30 mouse cellular contexts compared by ENCODE assay signal in genomic region chr3:127469164-127469752, GRCm38 (mm10). TPM values are rescaled to one million over a fixed set of nuclear protein-coding genes. Genes with fewer than 3 reads are reported as not detected.
DNase-seq lines count a peak whose midpoint lies in the region; ATAC-seq lines count a peak whose summit lies in the region.
"Had no signal": no experiment of that assay in that cellular context is flagged by ENCODE, and none has a peak within 500 bp of the region (broad histone marks: within the 10 kb centered on the region; RNA-seq: fewer than 3 reads in every experiment).

No protein-coding gene starts in this region.

- H3K4me1 ChIP-seq in liver, embryonic 13.5 days (replicated peaks): peaks cover 32% of the 10 kb centered on the region
- H3K4me1 ChIP-seq: embryonic facial prominence, embryonic 12.5 days; forebrain, embryonic 15.5 days; hindbrain, embryonic 15.5 days; limb, embryonic 12.5 days; stomach, embryonic 15.5 days had no signal

- intact Hi-C loops in left cerebral cortex, postnatal 25 days (cut with DNase I): no loop called here

- peak overlapping the region; percentile 55; the same call in 1 of the 2 replicates for H3K27ac ChIP-seq in liver, embryonic 13.5 days
- H3K27ac ChIP-seq: embryonic facial prominence, embryonic 12.5 days; forebrain, embryonic 10.5 days; forebrain, embryonic 15.5 days; hindbrain, embryonic 10.5 days; hindbrain, embryonic 15.5 days; limb, embryonic 12.5 days; stomach, embryonic 15.5 days had no signal

- H3K9ac ChIP-seq in liver, embryonic 13.5 days: no peak overlapping the region
- H3K9ac ChIP-seq: embryonic facial prominence, embryonic 12.5 days; forebrain, embryonic 15.5 days; hindbrain, embryonic 15.5 days; limb, embryonic 12.5 days; stomach, embryonic 15.5 days had no signal

- WGBS in liver, embryonic 13.5 days (ENCODE audit: insufficient replicate concordance): 36% methylated on average over 4 of the region's 4 CpGs

- H3K27me3 ChIP-seq in liver, embryonic 13.5 days: no peaks in the 10 kb centered on the region
- H3K27me3 ChIP-seq: CH12.LX; embryonic facial prominence, embryonic 12.5 days; forebrain, embryonic 15.5 days; hindbrain, embryonic 15.5 days; limb, embryonic 12.5 days; stomach, embryonic 15.5 days had no signal

- no peak for DNase-seq in frontal cortex, postnatal 10 days (ENCODE audit: low spot score in 2 of 2)
- DNase-seq in left cerebral cortex, postnatal 25 days (ENCODE audit: low spot score in 2 of 2): peak; percentile 7 to 10
- no peak for DNase-seq in left cerebral cortex, adult 8-10 months (ENCODE audit: low spot score in 2 of 2)
- DNase-seq in liver, embryonic 13.5 days: no peak
- no peak for DNase-seq in lung, postnatal 4 days
- no peak for DNase-seq in urinary bladder, postnatal 4 days (ENCODE audit: low spot score in 2 of 2)
- DNase-seq: adrenal gland, postnatal 25 days; cerebellum, adult 8-10 months; cerebellum, postnatal 36 days; embryo, embryonic 11 days; gastrocnemius, postnatal 10 days; heart, postnatal 10 days; kidney, adult 11 months; kidney, postnatal 25 days; lung, adult 18-20 months; right cerebral cortex, postnatal 25 days had no signal

- peak; percentile 31; the same call in 1 of the 2 replicates for ATAC-seq in frontal cortex, adult (ENCODE audit: low TSS enrichment)
- ATAC-seq in liver, embryonic 13.5 days (ENCODE audit: low read depth): peak; percentile 74
- ATAC-seq in megakaryocyte progenitor cell, adult 5-6 weeks (replicated peaks; ENCODE audit: poor library complexity): peak; percentile 83
- ATAC-seq: forebrain, embryonic 15.5 days; inflammation-experienced regulatory T-cells, adult 6 months; lung, postnatal 0 days; midbrain, embryonic 16.5 days had no signal

- no peaks in the 10 kb centered on the region for H3K36me3 ChIP-seq in liver, embryonic 13.5 days
- H3K36me3 ChIP-seq: embryonic facial prominence, embryonic 12.5 days; forebrain, embryonic 10.5 days; forebrain, embryonic 15.5 days; hindbrain, embryonic 10.5 days; hindbrain, embryonic 15.5 days; limb, embryonic 12.5 days; stomach, embryonic 15.5 days had no signal

- no peaks in the 10 kb centered on the region for H3K9me3 ChIP-seq in liver, embryonic 13.5 days (replicated peaks)
- H3K9me3 ChIP-seq: embryonic facial prominence, embryonic 12.5 days; forebrain, embryonic 10.5 days; forebrain, embryonic 15.5 days; hindbrain, embryonic 10.5 days; hindbrain, embryonic 15.5 days; limb, embryonic 12.5 days; stomach, embryonic 15.5 days had no signal

- H3K4me3 ChIP-seq in liver, embryonic 13.5 days (replicated peaks): no peak overlapping the region
- H3K4me3 ChIP-seq: embryonic facial prominence, embryonic 12.5 days; forebrain, embryonic 10.5 days; forebrain, embryonic 15.5 days; hindbrain, embryonic 10.5 days; hindbrain, embryonic 15.5 days; limb, embryonic 12.5 days; stomach, embryonic 15.5 days had no signal

- peak overlapping the region; percentile 32; the same call in 1 of the 2 replicates for H3K4me2 ChIP-seq in liver, embryonic 13.5 days
- H3K4me2 ChIP-seq: embryonic facial prominence, embryonic 12.5 days; forebrain, embryonic 15.5 days; hindbrain, embryonic 15.5 days; limb, embryonic 12.5 days; midbrain, embryonic 11.5 days; stomach, embryonic 15.5 days had no signal

RNA-seq across cellular contexts. Expression of gene Ank2, which starts 29.9 kb away (rescaled TPM):
- 100 to 1,000 TPM; 905 to 944 TPM for total RNA-seq in left cerebral cortex, postnatal 25 days (2021)
- 100 to 1,000 TPM; 772 to 913 (median 838) TPM for total RNA-seq in left cerebral cortex, adult 8-10 months (2022)
- polyA plus RNA-seq in liver, embryonic 13.5 days (2015; fragmentation: Nextera tagmentation; extraction: Ambion mirVana): 4.9 and 6.7 TPM in 2 replicates
- total RNA-seq in megakaryocyte progenitor cell, adult 5-6 weeks (2015): not detected in 2 replicates
- 0.50 TPM in 1 of 2 replicates, not detected in the other for total RNA-seq in megakaryocyte progenitor cell, adult 5-6 weeks (2017)

Comparison
In these comparisons a context has a peak if more than half of its experiments do, and no peak if none do; other contexts are left out.
1. DNase-seq: peak in left cerebral cortex, postnatal 25 days (2 of 2); none in frontal cortex, postnatal 10 days (0 of 2), left cerebral cortex, adult 8-10 months (0 of 2), liver, embryonic 13.5 days (single experiment), lung, postnatal 4 days (0 of 2) and urinary bladder, postnatal 4 days (0 of 2).
2. ATAC-seq: peak in every context shown above with its lines; median percentile 83 in megakaryocyte progenitor cell, adult 5-6 weeks; 74 in liver, embryonic 13.5 days; 31 in frontal cortex, adult.
3. RNA of gene Ank2, which starts 29.9 kb away (total RNA-seq): 905 to 944 TPM in left cerebral cortex, postnatal 25 days and 772 to 913 TPM in left cerebral cortex, adult 8-10 months; 0.50 TPM in megakaryocyte progenitor cell, adult 5-6 weeks; every median in the first group is over 100 times any median in the second.